Mouse (Mus musculus) brain, embryonic 18.5 days (tissue): ENCODE data around the gene Entpd2.

Experiments
- DNase-seq: peaks from one replicate; pipeline ENCODE4 v3.0.0-alpha.2; 2012; ENCODE audit warnings: low read depth, low spot score

The Entpd2 gene

DNA sequence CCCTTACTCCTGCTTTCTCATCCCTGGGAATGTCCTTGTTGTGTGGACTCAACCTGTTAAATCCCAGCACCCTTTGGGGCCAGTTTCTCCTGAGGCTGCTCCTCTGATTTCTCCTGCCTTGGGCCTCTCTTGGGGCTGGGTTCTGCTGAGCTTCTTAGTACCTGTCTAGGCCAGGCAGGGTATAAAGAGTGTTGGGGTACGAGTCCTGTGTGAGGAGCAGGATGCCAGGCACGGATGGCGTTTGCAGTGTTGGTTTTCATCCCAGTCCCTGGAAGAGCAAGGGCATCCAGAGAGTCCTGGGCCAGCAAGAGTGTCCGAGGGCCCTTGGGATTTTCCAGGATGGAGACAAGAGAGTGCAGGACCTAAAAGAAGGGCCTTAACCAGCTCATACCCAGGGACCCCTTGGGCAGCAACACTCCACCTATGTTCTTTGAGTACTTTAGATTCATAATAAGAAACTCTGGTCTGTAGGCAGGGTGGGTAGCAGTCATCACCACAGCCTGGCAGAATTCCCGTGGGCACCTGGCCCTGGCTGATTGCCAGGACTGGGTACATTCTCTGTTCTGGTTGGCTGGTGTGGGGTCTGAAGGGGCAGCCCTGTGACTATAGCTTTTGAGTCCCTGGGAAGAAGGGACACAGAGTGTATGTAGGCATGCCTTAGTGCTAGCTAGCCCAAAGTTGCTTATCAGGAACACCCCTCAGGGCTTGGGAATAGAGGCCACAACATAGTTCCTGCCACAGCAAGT lies 33.9 kb downstream of the Entpd2 start:
- DNase-seq: no peak

- no peak for DNase-seq
These were observed 34.9 kb downstream of the Entpd2 start for GRCm38 (mm10) chr2:25430395-25431233.

DNA sequence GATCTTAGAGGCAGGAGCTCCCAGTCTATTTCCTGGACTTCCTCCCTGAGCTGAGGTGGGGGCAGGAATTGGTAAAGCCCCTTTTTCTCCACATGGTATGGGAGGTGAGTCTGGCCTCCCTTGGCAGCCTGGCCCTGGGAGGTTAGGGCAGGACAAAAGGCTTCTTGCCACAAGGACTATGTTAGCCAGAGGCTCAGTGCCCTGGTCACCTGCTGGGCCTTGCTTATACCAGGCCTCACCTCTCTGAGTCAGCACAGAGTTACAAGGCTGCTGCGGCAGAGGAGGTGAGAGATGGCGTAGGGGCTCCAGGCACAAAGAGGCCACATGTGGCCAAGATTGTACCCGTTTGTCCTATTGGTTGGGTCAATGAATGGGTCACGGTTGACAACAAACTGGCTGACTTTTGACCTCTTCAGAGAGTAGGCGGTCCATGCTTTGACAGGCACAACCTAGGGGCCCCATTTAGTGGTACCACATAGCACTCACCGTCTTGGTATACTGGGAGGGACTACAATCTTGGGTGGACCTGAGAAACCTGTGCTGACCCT lies 35.7 kb downstream of the Entpd2 start:
- DNase-seq: no peak

GRCm38 (mm10) chr2:25432326-25433098 lies 36.8 kb downstream of the Entpd2 start:
- no peak for DNase-seq

- DNase-seq: no peak
These were observed 37.4 kb downstream of the Entpd2 start for GRCm38 (mm10) chr2:25433101-25433500.

DNA sequence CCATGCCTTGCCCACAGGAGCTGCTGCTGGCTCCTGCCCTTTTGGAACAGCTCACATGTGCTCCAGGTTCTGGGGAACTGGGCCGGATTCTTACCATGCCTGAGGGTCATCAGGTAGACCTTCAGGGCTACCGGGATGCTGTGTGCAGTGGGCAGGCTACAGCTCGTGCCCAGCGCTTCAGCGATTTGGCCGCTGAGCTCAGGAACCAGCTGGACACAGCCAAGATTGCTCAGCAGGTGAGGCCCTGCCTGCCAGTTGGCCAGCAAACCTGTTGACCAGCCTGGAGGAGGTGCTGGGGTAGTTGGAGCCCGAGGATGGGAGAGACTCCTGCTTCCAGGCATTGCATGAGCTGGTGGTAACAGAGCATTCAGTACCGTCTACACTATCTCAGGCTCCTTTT lies 38.6 kb downstream of the Entpd2 start:
- no peak for DNase-seq

GRCm38 (mm10) chr2:25436286-25436820 lies 40.7 kb downstream of the Entpd2 start:
- no peak for DNase-seq

- no peak for DNase-seq
These were observed 45.4 kb downstream of the Entpd2 start for GRCm38 (mm10) chr2:25441067-25441466.

DNA sequence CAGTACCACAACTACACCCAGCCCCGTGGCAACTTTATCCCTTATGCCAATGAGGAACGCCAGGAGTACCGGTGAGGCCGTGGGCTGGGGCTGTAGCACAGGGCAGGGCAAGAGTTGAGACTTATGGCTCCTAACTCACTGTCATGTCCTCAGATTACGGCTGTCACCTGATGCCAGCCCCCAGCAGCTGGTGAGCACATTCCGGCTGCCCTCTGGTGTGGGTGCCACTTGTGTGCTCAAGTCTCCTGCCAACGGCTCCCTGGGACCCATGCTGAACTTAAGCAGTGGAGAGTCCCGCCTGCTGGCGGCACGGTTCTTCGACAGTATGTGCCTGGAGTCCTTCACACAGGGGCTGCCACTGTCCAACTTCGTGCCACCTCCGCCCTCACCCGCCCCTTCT lies 47.0 kb downstream of the Entpd2 start:
- no peak for DNase-seq
